Mouse (Mus musculus): ENCODE results near the gene Gm42906. TPM values are rescaled to one million over a fixed set of nuclear protein-coding genes. Genes with fewer than 3 reads are reported as not detected.
A peak's percentile ranks its signal among the peaks of the same experiment; 100 is the strongest.

Gm42906 gene
- polyA plus RNA-seq, 1 experiment, result not detected

GRCm38 (mm10) chr5:151193885-151194520 lies 234.0 kb downstream of the Gm42906 start:
- peaks cover 13% of the 10 kb centered on the region for H3K27me3 ChIP-seq (ENCODE audit: control insufficient read depth)
- no peak overlapping the region for H3K4me3 ChIP-seq (replicated peaks)
- H3K9me3 ChIP-seq (ENCODE audit: control insufficient read depth, low read length), result no peaks in the 10 kb centered on the region
- peaks cover 7% of the 10 kb centered on the region for H3K4me1 ChIP-seq (ENCODE audit: control insufficient read depth)
- TF ChIP-seq GATA1 (IDR thresholded peaks at IDR 0.05; ENCODE audit: low read length), result no peak
- no peak for TF ChIP-seq TAL1 (IDR thresholded peaks at IDR 0.05; ENCODE audit: low read length)
- no peaks in the 10 kb centered on the region for H3K36me3 ChIP-seq (ENCODE audit: control insufficient read depth)

DNA sequence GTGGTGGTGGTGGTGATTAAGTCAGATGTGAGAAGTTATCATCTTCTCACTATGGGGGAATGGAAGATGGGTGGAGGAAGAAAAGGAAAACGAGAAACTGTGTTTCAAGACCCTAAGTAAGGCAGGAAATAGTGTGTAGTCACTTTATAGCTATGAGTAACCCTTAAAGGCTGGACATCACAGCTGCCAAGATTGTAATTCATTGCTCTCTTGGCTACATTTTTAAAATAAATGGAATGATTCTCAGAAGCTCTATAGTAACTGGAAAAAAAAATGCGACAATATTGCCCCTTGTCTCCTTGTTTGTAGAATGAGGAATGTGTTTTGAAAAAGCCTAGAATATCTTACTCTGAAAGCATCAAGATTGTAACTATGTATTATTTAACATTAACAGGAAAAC lies 235.7 kb downstream of the Gm42906 start:
- Histone ChIP-seq H3K4me1 (ENCODE audit: control insufficient read depth) (peaks cover 7% of the 10 kb centered on the region), H3K9me3 (ENCODE audit: control insufficient read depth, low read length) (no peaks in the 10 kb centered on the region), H3K27me3 (ENCODE audit: control insufficient read depth) (peaks cover 16% of the 10 kb centered on the region), H3K36me3 (ENCODE audit: control insufficient read depth) (no peaks in the 10 kb centered on the region), H3K4me3 (replicated peaks) (no peak overlapping the region)
- TF ChIP-seq GATA1 (IDR thresholded peaks at IDR 0.05; ENCODE audit: low read length) (no peak), TAL1 (IDR thresholded peaks at IDR 0.05; ENCODE audit: low read length) (no peak)

GRCm38 (mm10) chr5:151190764-151191163 lies 237.2 kb downstream of the Gm42906 start:
- Histone ChIP-seq H3K9me3 (ENCODE audit: control insufficient read depth, low read length) (no peaks in the 10 kb centered on the region), H3K36me3 (ENCODE audit: control insufficient read depth) (no peaks in the 10 kb centered on the region), H3K27me3 (ENCODE audit: control insufficient read depth) (peaks cover 16% of the 10 kb centered on the region), H3K4me1 (ENCODE audit: control insufficient read depth) (peaks cover 7% of the 10 kb centered on the region), H3K4me3 (replicated peaks) (no peak overlapping the region)
- no peak for TF ChIP-seq GATA1 (IDR thresholded peaks at IDR 0.05; ENCODE audit: low read length)
- no peak for TF ChIP-seq TAL1 (IDR thresholded peaks at IDR 0.05; ENCODE audit: low read length)

GRCm38 (mm10) chr5:151189789-151190378 lies 238.1 kb downstream of the Gm42906 start:
- TF ChIP-seq TAL1 (IDR thresholded peaks at IDR 0.05; ENCODE audit: low read length) (no peak), GATA1 (IDR thresholded peaks at IDR 0.05; ENCODE audit: low read length) (no peak)
- Histone ChIP-seq H3K27me3 (ENCODE audit: control insufficient read depth) (peaks cover 16% of the 10 kb centered on the region), H3K9me3 (ENCODE audit: control insufficient read depth, low read length) (no peaks in the 10 kb centered on the region), H3K4me3 (replicated peaks) (peak overlapping the region; percentile 59), H3K4me1 (ENCODE audit: control insufficient read depth) (peaks cover 7% of the 10 kb centered on the region), H3K36me3 (ENCODE audit: control insufficient read depth) (no peaks in the 10 kb centered on the region)

DNA sequence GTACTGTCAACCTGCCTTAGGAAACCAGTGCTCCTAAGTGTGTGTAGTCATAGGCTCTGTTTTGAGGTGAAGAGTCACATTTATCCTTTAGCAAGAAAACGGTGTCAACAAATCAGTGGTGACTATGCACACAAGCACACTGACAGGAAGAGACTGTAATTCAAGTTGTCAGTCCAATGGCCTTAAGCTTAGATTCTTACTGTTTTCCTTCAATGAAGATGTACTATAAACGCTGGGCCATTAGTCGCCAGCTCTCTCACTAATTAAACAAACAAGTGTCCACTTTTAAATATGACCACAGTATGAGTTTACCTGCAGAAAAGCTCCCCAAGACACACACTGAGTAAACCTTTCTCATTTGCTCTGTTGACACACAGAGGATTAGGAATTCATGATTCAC lies 238.6 kb downstream of the Gm42906 start:
- Histone ChIP-seq H3K9me3 (ENCODE audit: control insufficient read depth, low read length) (no peaks in the 10 kb centered on the region), H3K4me3 (replicated peaks) (peak overlapping the region; percentile 59), H3K27me3 (ENCODE audit: control insufficient read depth) (peaks cover 16% of the 10 kb centered on the region), H3K4me1 (ENCODE audit: control insufficient read depth) (peaks cover 7% of the 10 kb centered on the region), H3K36me3 (ENCODE audit: control insufficient read depth) (no peaks in the 10 kb centered on the region)
- no peak for TF ChIP-seq TAL1 (IDR thresholded peaks at IDR 0.05; ENCODE audit: low read length)
- no peak for TF ChIP-seq GATA1 (IDR thresholded peaks at IDR 0.05; ENCODE audit: low read length)

GRCm38 (mm10) chr5:151188659-151189058 lies 239.3 kb downstream of the Gm42906 start:
- TF ChIP-seq TAL1 (IDR thresholded peaks at IDR 0.05; ENCODE audit: low read length) (no peak), GATA1 (IDR thresholded peaks at IDR 0.05; ENCODE audit: low read length) (no peak)

GRCm38 (mm10) chr5:151187336-151187735 lies 240.6 kb downstream of the Gm42906 start:
- H3K4me1 ChIP-seq (ENCODE audit: control insufficient read depth), result peaks cover 7% of the 10 kb centered on the region
- H3K27me3 ChIP-seq (ENCODE audit: control insufficient read depth), result peaks cover 16% of the 10 kb centered on the region
- H3K4me3 ChIP-seq (replicated peaks), result no peak overlapping the region
- TF ChIP-seq GATA1 (IDR thresholded peaks at IDR 0.05; ENCODE audit: low read length), result no peak
- no peak for TF ChIP-seq TAL1 (IDR thresholded peaks at IDR 0.05; ENCODE audit: low read length)
- no peaks in the 10 kb centered on the region for H3K36me3 ChIP-seq (ENCODE audit: control insufficient read depth)
- H3K9me3 ChIP-seq (ENCODE audit: control insufficient read depth, low read length), result no peaks in the 10 kb centered on the region

More at GRCm38 (mm10) chr5:151188659-151189058, 239.3 kb downstream of the Gm42906 start:
- Histone ChIP-seq H3K9me3 (ENCODE audit: control insufficient read depth, low read length) (no peaks in the 10 kb centered on the region), H3K4me1 (ENCODE audit: control insufficient read depth) (peaks cover 7% of the 10 kb centered on the region), H3K4me3 (replicated peaks) (no peak overlapping the region), H3K36me3 (ENCODE audit: control insufficient read depth) (no peaks in the 10 kb centered on the region), H3K27me3 (ENCODE audit: control insufficient read depth) (peaks cover 16% of the 10 kb centered on the region)

DNA sequence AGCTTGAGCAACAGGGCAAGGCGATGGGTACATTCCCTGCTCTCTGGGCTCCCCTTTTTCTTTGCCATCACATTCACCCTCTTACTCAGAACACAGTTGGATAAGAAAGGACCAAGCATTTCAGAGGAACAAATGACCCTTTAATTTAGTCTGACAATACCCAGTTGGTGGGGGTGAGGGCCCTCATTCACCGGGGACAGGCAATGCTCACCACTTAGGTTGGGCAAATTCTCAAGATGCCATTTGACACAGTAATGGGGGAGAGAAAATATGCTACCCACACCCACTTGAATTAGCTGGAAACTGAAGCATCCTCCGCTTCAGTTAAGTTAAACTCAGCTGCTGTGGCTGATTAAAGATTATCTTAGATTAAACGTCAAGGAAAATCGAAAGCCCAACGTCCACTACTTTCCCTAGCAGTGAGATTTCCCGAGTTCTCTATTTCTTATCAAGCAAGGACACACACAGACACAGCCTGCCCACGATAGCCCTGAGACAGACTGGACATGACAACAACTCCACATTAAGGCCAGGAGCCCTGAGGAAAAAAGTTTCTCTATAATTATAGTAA lies 242.6 kb downstream of the Gm42906 start:
- TF ChIP-seq GATA1 (IDR thresholded peaks at IDR 0.05; ENCODE audit: low read length), result no peak
- no peak for TF ChIP-seq TAL1 (IDR thresholded peaks at IDR 0.05; ENCODE audit: low read length)
- no peak overlapping the region for H3K4me3 ChIP-seq (replicated peaks)
- no peaks in the 10 kb centered on the region for H3K36me3 ChIP-seq (ENCODE audit: control insufficient read depth)
- H3K4me1 ChIP-seq (ENCODE audit: control insufficient read depth), result peaks cover 7% of the 10 kb centered on the region
- H3K27me3 ChIP-seq (ENCODE audit: control insufficient read depth), result peaks cover 14% of the 10 kb centered on the region
- no peaks in the 10 kb centered on the region for H3K9me3 ChIP-seq (ENCODE audit: control insufficient read depth, low read length)

DNA sequence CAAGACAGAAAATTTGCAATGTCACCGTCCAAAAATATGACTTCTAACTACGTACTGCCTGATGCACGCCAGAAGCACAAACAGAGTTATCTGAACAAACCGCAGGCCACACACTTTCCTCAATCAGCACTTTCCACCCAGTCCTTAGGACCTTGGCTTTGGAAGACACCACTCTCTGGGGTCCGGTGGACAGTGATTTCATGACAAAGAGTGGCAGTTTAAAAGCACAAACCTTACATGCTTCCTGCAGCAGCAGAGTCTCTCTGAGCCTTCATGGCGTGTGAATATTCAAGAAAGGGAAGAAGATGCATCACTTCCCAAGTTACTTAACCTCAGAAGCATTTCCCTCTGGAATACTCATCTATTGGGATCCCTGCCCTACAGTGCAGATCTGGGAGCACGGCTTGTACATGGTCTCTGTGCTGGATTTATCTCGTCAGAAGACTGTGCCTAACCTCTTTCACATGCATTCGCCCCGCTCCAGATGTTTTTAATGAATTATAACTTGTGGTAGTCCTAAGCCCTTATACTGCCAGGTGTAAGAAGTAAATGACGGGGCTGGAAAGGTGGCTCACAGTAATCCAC lies 244.2 kb downstream of the Gm42906 start:
- H3K9me3 ChIP-seq (ENCODE audit: control insufficient read depth, low read length), result no peaks in the 10 kb centered on the region
- H3K27me3 ChIP-seq (ENCODE audit: control insufficient read depth), result peaks cover 3% of the 10 kb centered on the region; the same call in 1 of the 2 replicates
- H3K4me3 ChIP-seq (replicated peaks), result no peak overlapping the region
- no peak for TF ChIP-seq GATA1 (IDR thresholded peaks at IDR 0.05; ENCODE audit: low read length)
- TF ChIP-seq TAL1 (IDR thresholded peaks at IDR 0.05; ENCODE audit: low read length), result no peak
- no peaks in the 10 kb centered on the region for H3K36me3 ChIP-seq (ENCODE audit: control insufficient read depth)
- H3K4me1 ChIP-seq (ENCODE audit: control insufficient read depth), result no peaks in the 10 kb centered on the region
